Mouse (Mus musculus) ES-CJ7 (cell line): ENCODE data around the gene Def8.

Source experiments
- DNase-seq: peaks from one replicate; pipeline ENCODE4 v3.0.0; 2011; ENCODE audit warnings: low read depth, low spot score

The Def8 gene

DNA sequence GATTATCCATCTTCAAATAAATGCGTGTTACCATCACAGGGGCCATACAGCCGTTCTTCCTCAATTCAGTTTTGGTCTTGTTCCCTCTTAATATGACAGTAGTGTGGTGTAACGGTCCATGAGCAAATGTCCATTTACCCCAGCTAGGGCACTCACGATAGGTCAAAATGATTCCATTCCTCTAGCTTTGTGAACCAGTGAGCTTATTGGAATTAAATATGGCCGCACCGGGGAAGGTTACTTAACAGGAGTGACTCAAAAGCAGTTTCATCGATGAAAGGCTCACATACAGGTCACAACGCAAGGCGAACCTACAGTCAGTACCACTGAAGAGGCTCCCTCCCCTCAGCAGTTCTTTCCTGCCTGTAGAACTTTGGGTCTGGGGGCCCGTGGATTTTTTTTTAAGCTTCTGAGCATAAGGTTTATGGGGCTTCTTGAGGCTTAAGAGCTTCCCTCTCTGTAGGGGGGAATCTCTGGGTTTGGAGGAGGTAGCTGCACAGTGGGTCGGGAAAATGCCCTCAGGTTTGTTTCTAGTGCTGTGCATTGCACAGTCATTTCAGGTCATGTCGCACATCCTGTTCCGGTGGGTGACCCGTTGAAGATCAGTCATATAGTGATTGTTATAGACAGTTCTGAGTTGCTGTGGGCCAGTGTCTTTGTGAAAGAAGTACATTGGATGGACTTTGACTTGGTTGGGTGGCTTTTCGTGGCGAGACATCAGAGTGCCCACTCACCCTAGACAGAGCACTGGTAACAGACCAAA is 55.3 kb downstream of the Def8 start:
- peak; percentile 28 for DNase-seq

DNA sequence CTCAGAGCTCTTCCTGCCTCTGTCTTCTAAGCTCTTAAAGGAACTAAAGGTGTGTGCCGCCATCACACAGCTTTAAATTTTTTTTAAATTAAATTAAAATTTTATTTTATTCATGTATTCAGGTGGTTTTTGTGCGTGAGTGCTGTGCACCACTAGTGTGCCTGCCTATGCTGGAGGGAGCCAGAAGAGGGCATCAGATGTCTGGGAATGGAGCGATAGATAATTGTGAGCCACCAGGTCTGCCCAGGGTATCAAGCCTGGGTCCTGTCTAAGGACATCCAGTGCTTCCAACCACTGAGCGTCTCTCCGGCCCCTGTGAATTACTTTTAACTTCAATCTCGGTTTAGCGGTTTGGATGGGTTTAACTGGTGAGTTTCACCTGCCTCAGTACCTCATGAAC is 59.3 kb downstream of the Def8 start:
- DNase-seq, result peak; percentile 67

DNA sequence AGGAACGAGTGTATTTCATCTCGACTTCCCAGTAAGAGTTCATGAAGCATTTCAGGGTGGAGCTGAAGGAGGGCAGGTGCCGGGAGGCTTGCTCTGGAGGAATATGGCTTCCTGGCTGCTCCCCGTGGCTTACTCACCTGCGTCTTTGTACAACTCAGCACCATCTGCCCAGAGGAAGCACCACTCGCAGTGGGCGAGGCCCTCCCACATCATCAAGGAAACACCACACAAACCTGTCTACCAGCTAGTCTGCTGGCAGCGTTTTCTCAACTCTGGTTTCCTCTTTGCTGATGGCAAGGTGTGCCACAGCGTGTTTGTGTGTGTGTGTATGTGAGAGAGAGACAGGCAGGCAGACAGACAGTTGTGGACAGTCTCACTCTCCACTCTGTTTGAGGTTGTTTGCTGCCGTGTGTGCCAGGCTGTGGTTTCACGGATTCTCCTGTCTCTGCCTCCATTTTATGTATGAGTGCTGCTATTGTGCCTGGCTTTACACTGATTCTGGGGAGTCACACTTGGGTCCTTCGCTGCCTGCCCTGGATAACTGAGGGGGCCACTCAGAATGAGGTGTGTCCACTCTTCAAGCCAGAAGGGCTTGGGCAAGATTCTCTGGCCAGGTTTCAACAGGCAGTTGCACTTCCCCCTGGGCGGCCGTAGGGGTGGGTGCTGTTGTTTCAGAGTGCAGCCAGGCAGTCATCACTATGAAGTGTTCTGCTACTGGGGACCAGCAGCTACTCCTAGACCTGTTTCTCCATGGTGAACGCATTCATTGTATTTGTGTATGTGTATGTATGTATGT is 68.2 kb downstream of the Def8 start:
- no peak for DNase-seq

DNA sequence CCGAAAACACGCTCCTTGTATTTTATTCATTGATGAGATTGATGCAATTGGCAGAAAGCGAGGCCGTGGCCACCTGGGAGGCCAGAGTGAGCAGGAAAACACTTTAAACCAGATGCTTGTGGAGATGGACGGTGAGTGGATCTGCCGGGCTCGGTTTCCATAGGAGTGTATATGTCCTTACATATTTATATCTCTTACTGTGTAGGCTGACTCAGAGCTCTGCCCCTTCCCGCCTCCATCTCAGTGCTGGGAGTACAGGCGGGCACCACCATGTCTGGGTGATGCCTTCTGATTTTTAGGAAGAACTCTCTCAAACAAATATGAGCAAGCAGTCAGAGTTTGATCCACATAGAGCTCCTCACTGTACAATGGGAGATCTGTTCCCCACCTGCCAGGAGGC is 69.6 kb downstream of the Def8 start:
- peak; percentile 1 for DNase-seq

DNA sequence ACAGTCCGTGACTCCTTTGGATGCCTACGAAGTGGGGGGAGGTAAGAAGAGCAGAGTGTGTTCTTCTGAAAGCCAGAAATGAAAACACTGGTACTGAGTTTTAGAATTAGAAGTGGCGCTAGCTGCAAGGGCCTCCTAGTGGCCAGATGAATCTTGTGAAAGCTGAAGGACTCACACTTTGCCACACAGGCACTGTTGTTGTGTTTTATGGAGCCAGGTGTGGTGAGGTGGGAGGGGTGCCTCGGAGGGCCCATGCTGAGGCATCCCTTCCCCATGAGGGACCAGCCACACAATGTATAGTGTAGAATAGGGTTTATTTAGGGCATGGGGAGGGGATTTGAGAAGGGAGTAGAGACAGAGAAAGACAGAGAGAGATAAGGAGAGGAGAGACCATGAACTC is 74.4 kb downstream of the Def8 start:
- DNase-seq, result peak; percentile 54

DNA sequence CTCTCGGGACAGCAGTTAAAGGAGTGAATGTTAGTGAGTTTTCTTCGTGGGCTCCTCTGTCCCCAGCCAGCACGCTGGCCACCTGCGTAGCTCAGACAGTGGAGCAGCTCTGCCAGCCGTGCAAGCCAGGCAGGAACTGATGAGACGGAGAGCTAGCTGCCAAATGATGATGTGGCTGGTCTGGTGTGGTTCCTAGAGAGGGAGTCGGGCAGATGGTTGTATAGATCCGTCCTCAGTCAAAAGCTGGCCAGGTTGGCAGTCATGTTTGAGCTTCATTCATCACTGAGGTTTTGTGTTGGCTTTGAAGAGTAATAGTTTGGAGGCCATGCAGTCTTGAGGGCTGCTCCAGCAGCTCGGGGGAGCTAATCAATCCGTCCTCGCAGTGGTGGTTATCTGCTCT is 75.6 kb downstream of the Def8 start:
- DNase-seq, result no peak

DNA sequence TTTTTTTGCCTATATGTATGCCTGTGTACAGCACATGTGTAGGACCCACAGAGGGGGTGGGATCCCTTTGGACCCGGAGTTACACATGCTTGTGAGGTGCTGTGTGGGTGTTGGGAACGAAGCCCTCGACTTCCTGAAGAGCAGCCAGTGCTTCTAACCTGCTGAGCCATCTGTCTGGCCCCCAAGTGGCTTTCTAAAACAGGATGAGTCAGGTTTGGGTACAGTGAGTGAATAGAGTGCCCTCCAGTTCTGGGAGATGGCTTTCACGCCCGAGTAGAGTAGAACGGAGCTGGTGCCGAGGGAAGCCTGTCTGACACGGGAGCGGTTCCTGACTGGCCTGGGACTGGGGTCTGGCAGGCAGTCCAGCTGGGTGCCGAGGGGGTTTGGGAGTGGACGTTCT is 76.2 kb downstream of the Def8 start:
- DNase-seq, result no peak

DNA sequence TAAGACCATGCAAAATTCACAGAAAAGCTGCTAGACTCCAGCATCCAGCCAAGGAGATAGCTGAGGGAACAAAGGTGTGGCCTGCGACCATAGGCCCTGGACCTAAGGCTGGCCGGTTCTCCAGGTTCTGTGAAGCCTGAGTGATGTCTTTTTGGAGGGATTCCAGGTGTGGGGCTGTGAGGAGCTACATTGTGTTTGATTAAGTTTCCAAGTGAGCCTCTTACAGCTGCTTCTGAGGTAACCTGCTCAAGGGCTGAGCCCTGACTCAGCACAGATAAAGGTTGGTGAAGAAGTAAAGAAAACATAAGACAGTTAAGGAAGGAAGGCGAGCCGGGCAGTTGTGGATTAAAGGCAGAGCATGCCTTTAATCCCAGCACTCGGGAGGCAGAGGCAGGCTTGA is 78.9 kb downstream of the Def8 start:
- DNase-seq, result no peak

DNA sequence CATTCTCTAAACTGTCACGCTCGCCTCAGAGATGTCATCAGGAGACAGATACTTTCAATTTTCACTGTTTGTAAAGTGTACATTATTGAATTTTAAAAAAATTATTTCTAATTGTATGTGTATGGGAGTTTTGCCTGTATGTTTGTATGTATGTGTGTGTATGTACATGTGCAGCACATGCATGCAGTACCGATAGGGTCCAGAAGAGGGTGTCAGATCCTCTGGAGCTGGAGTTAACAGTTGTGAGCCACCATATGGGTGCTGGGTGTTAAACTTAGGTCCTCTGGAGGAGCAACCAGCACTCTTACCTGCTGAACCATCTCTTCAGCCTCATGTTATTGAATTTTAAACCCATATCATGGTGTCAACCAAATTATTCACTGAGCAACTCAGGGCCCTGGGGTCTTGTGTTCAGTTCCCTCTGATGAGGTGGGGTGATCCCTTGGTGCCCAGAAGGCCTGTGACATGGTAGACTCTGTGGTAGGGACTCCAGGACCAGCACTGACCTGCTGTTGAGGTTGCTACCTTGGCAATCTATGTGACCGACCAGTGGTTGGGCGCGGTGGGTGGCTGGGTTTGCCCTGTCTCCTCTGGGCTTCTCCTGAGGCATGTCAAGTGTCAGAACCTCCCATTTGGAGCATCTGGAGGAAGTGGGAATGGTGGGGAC is 80.6 kb downstream of the Def8 start:
- DNase-seq, result peak; percentile 62

DNA sequence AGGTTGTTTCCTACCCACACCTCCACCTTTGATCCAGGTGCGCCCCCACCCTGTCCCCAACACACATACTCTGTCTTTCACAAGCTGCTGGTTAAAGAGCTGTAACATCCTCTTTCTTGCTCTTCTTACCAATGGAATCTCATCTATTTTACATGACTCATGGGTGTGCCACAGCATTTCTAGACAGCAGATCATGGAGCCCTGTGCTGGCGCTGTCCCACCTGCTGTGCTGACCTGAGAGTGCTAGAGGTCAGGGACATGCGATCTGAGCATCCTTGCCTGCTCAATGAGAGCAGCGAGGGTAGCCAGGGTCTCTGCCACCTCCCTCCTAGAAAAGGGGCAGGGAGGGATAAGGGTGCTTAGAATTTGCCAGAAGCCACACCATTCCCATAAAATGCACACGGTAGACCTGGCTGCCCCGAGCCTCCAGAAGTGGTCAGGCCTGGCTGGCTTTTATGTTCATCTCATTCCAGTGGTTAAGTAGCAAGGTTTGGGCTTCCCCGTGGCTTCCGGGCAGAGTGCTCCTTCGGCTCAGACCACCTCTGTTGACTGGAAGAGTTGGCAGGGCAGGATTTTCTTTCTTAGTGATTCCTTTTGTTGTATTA is 81.4 kb downstream of the Def8 start:
- peak; percentile 63 for DNase-seq

DNA sequence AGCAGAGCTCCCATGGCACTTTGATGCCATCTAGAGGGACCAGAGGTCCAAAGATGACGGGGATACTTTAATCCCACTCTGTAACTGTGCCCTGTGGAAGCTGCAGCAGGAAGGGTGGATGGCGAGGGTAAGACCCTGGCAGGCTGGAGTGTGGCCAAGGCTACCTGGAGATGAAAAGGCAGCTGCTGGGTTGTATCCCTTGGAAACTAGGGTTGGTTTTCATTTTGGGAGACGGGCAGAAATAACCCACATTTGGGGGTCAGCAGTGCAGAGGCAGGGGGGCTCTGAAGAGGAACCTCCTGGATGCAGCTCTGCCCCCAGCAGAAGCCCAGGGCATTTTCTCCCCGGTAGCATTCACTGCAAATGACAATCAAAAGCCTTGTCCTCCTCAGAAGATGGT is 81.9 kb downstream of the Def8 start:
- DNase-seq, result no peak

DNA sequence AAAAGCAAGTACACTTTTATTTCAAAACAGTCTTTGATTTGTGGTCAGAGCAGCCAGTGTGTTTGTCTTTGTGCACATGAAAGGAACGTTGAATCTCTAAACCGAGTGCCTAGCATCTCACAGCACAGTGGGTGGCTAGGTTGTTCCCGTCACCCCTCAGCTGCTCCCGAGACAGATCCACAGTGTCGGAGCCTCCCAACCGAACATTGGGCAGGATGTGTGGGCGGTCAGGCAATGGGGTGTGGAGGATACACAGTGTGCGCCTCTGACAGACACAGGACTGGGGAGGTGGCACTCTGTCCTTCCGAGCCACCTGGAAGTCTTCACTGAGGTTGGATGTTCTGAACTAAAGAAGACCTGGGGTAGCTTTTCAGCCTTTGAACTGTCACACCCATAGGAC is 82.4 kb downstream of the Def8 start:
- no peak for DNase-seq

DNA sequence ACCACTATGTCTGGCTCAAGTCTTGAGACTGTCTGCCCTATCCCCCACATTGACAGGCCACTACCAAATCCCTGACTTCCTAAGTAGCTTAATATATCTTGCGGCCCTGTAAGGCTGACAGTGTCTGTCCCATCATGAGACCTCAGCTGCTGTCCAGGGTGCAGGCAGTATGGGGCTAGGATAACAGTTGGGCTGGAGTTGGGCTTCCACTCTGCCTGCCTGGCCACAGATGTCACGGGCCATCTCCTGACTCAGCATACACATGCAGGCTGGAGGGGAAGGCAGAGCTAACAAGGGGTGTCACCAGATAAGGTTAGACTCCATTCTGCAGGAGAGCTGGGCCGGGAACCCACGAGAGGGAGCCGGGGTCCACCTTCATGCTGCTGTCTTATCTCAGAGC is 83.8 kb downstream of the Def8 start:
- DNase-seq, result no peak

DNA sequence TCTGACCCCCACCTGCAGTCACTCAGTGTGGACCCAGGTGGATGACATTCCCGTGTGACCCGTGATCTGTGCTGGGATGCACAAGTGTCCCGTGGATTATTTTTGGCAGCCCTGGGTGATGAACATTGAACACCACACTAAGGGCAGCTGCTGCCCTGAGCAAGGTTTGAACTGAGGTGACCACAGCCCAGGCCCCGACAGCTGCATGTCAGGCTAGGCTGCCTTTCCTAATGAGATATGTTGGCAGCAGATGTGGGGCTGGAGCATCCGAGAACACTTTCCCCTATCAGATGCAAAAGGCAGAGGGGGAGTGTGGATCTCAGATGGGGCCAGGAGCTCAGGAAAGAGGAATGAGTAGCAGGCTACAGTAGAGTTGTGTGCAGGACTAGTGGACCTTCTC is 87.5 kb downstream of the Def8 start:
- DNase-seq, result no peak
